Mouse (Mus musculus): ENCODE data around the gene Ranbp10. TPM values are rescaled to one million over a fixed set of nuclear protein-coding genes. Genes with fewer than 3 reads are reported as not detected.

Gene Ranbp10
- polyA plus RNA-seq, 1 experiment from 2014 or later: 8.9 TPM

GRCm38 (mm10) chr8:105855248-105856167, 28.4 kb upstream of the Ranbp10 start:
- H3K9ac ChIP-seq (ENCODE audit: low read depth, low read length): peak overlapping the region; percentile 83
- no peaks in the 10 kb centered on the region for H3K36me3 ChIP-seq (ENCODE audit: control insufficient read depth, insufficient read depth, low read length)
- peak overlapping the region; percentile 88 for H3K4me3 ChIP-seq (ENCODE audit: low read length)
- H3K9me3 ChIP-seq (ENCODE audit: control insufficient read depth, low read length): no peaks in the 10 kb centered on the region
- ATAC-seq: peak; percentile 1; the same call in 1 of the 2 replicates
- H3K27ac ChIP-seq (ENCODE audit: low read depth, low read length): peak overlapping the region; percentile 88
- peaks cover 43% of the 10 kb centered on the region for H3K4me1 ChIP-seq (ENCODE audit: control insufficient read depth, insufficient read depth, low read depth, low read length)
- H3K4me2 ChIP-seq (ENCODE audit: low read length): peak overlapping the region; percentile 94
- no peaks in the 10 kb centered on the region for H3K27me3 ChIP-seq (replicated peaks; ENCODE audit: control insufficient read depth, insufficient read depth, low read length)
- WGBS: under 1% methylated on average over 65 of the region's 71 CpGs

- peaks cover 44% of the 10 kb centered on the region for H3K4me1 ChIP-seq (ENCODE audit: control insufficient read depth, insufficient read depth, low read depth, low read length)
- H3K27ac ChIP-seq (ENCODE audit: low read depth, low read length): peak within 1 kb of the TSS; percentile 88
- peak; percentile 92 for ATAC-seq
- under 1% methylated on average over 43 of the region's 43 CpGs for WGBS
- no peaks in the 10 kb centered on the region for H3K27me3 ChIP-seq (replicated peaks; ENCODE audit: control insufficient read depth, insufficient read depth, low read length)
- no peaks in the 10 kb centered on the region for H3K9me3 ChIP-seq (ENCODE audit: control insufficient read depth, low read length)
- peak within 1 kb of the TSS; percentile 94 for H3K4me2 ChIP-seq (ENCODE audit: low read length)
- H3K36me3 ChIP-seq (ENCODE audit: control insufficient read depth, insufficient read depth, low read length): no peaks in the 10 kb centered on the region; the same call in 1 of the 2 replicates
- H3K9ac ChIP-seq (ENCODE audit: low read depth, low read length): peak within 1 kb of the TSS; percentile 83
- H3K4me3 ChIP-seq (ENCODE audit: low read length): peak within 1 kb of the TSS; percentile 88
These were observed 27.6 kb upstream of the Ranbp10 start, which contains the start of gene Thap11 for GRCm38 (mm10) chr8:105854715-105855216. TSS of gene Thap11 (plus strand) at chr8:105855132.

- 28% methylated on average over 8 of the region's 8 CpGs for WGBS
These were observed 27.2 kb upstream of the Ranbp10 start for GRCm38 (mm10) chr8:105854303-105854702.

GRCm38 (mm10) chr8:105853178-105853577, 26.0 kb upstream of the Ranbp10 start, which contains the start of gene Cenpt:
TSS of gene Cenpt (minus strand) at chr8:105853278.
- ATAC-seq: no peak
- Histone ChIP-seq H3K36me3 (ENCODE audit: control insufficient read depth, insufficient read depth, low read length) (peaks cover 3% of the 10 kb centered on the region), H3K4me3 (ENCODE audit: low read length) (no peak within 1 kb of the TSS), H3K4me1 (ENCODE audit: control insufficient read depth, insufficient read depth, low read depth, low read length) (peaks cover 31% of the 10 kb centered on the region), H3K27ac (ENCODE audit: low read depth, low read length) (0 out of 2 replicates have a peak within 1 kb of the TSS, but pooled peaks have one; percentile 20), H3K9ac (ENCODE audit: low read depth, low read length) (no peak within 1 kb of the TSS), H3K9me3 (ENCODE audit: control insufficient read depth, low read length) (no peaks in the 10 kb centered on the region), H3K27me3 (replicated peaks; ENCODE audit: control insufficient read depth, insufficient read depth, low read length) (no peaks in the 10 kb centered on the region), H3K4me2 (ENCODE audit: low read length) (peak within 1 kb of the TSS; percentile 59; the same call in 1 of the 2 replicates)
- WGBS: 95% methylated on average over 3 of the region's 3 CpGs

More at GRCm38 (mm10) chr8:105854303-105854702, 27.2 kb upstream of the Ranbp10 start:
- Histone ChIP-seq H3K27me3 (replicated peaks; ENCODE audit: control insufficient read depth, insufficient read depth, low read length) (no peaks in the 10 kb centered on the region), H3K9ac (ENCODE audit: low read depth, low read length) (peak overlapping the region; percentile 83), H3K4me2 (ENCODE audit: low read length) (peak overlapping the region; percentile 94), H3K4me1 (ENCODE audit: control insufficient read depth, insufficient read depth, low read depth, low read length) (peaks cover 39% of the 10 kb centered on the region), H3K36me3 (ENCODE audit: control insufficient read depth, insufficient read depth, low read length) (no peaks in the 10 kb centered on the region; the same call in 1 of the 2 replicates), H3K27ac (ENCODE audit: low read depth, low read length) (peak overlapping the region; percentile 88; the same call in 1 of the 2 replicates), H3K9me3 (ENCODE audit: control insufficient read depth, low read length) (no peaks in the 10 kb centered on the region), H3K4me3 (ENCODE audit: low read length) (peak overlapping the region; percentile 88)
- ATAC-seq: peak; percentile 18

GRCm38 (mm10) chr8:105852146-105852729, 25.1 kb upstream of the Ranbp10 start:
- H3K36me3 ChIP-seq (ENCODE audit: control insufficient read depth, insufficient read depth, low read length): peaks cover 3% of the 10 kb centered on the region
- no peak for ATAC-seq
- H3K4me2 ChIP-seq (ENCODE audit: low read length): peak overlapping the region; percentile 59
- no peak overlapping the region for H3K9ac ChIP-seq (ENCODE audit: low read depth, low read length)
- peaks cover 23% of the 10 kb centered on the region for H3K4me1 ChIP-seq (ENCODE audit: control insufficient read depth, insufficient read depth, low read depth, low read length)
- H3K4me3 ChIP-seq (ENCODE audit: low read length): peak overlapping the region; percentile 80
- WGBS: 78% methylated on average over 12 of the region's 12 CpGs
- no peaks in the 10 kb centered on the region for H3K9me3 ChIP-seq (ENCODE audit: control insufficient read depth, low read length)
- 0 out of 2 replicates have a peak overlapping the region, but pooled peaks have one; percentile 20 for H3K27ac ChIP-seq (ENCODE audit: low read depth, low read length)
- H3K27me3 ChIP-seq (replicated peaks; ENCODE audit: control insufficient read depth, insufficient read depth, low read length): no peaks in the 10 kb centered on the region

GRCm38 (mm10) chr8:105851651-105852143, 24.5 kb upstream of the Ranbp10 start:
- WGBS: under 1% methylated on average over 34 of the region's 34 CpGs
- peak; percentile 85 for ATAC-seq
- Histone ChIP-seq H3K27me3 (replicated peaks; ENCODE audit: control insufficient read depth, insufficient read depth, low read length) (no peaks in the 10 kb centered on the region), H3K4me2 (ENCODE audit: low read length) (peak overlapping the region; percentile 59), H3K9me3 (ENCODE audit: control insufficient read depth, low read length) (no peaks in the 10 kb centered on the region), H3K9ac (ENCODE audit: low read depth, low read length) (peak overlapping the region; percentile 74), H3K27ac (ENCODE audit: low read depth, low read length) (peak overlapping the region; percentile 83), H3K4me3 (ENCODE audit: low read length) (peak overlapping the region; percentile 80), H3K36me3 (ENCODE audit: control insufficient read depth, insufficient read depth, low read length) (peaks cover 3% of the 10 kb centered on the region), H3K4me1 (ENCODE audit: control insufficient read depth, insufficient read depth, low read depth, low read length) (peaks cover 17% of the 10 kb centered on the region)

GRCm38 (mm10) chr8:105850611-105851010, 23.5 kb upstream of the Ranbp10 start:
- 86% methylated on average over 7 of the region's 7 CpGs for WGBS
- no peak for ATAC-seq
- Histone ChIP-seq H3K9me3 (ENCODE audit: control insufficient read depth, low read length) (no peaks in the 10 kb centered on the region), H3K27me3 (replicated peaks; ENCODE audit: control insufficient read depth, insufficient read depth, low read length) (no peaks in the 10 kb centered on the region), H3K4me3 (ENCODE audit: low read length) (no peak overlapping the region), H3K4me2 (ENCODE audit: low read length) (peak overlapping the region; percentile 13), H3K4me1 (ENCODE audit: control insufficient read depth, insufficient read depth, low read depth, low read length) (peaks cover 9% of the 10 kb centered on the region), H3K9ac (ENCODE audit: low read depth, low read length) (no peak overlapping the region), H3K27ac (ENCODE audit: low read depth, low read length) (no peak overlapping the region), H3K36me3 (ENCODE audit: control insufficient read depth, insufficient read depth, low read length) (peaks cover 11% of the 10 kb centered on the region)

- Histone ChIP-seq H3K27me3 (replicated peaks; ENCODE audit: control insufficient read depth, insufficient read depth, low read length) (no peaks in the 10 kb centered on the region), H3K27ac (ENCODE audit: low read depth, low read length) (no peak overlapping the region), H3K9ac (ENCODE audit: low read depth, low read length) (no peak overlapping the region), H3K4me3 (ENCODE audit: low read length) (no peak overlapping the region), H3K36me3 (ENCODE audit: control insufficient read depth, insufficient read depth, low read length) (peaks cover 14% of the 10 kb centered on the region), H3K4me1 (ENCODE audit: control insufficient read depth, insufficient read depth, low read depth, low read length) (peaks cover 9% of the 10 kb centered on the region), H3K4me2 (ENCODE audit: low read length) (no peak overlapping the region), H3K9me3 (ENCODE audit: control insufficient read depth, low read length) (no peaks in the 10 kb centered on the region)
- WGBS: 82% methylated on average over 4 of the region's 4 CpGs
- no peak for ATAC-seq
These were observed 22.9 kb upstream of the Ranbp10 start for GRCm38 (mm10) chr8:105850014-105850413.
